Mouse (Mus musculus): ENCODE measurements around the gene Dpp10. TPM values are rescaled to one million over a fixed set of nuclear protein-coding genes. Genes with fewer than 3 reads are reported as not detected.

Gene Dpp10
- polyA plus RNA-seq, 1 experiment from 2014 or later = 3.8 TPM

DNA sequence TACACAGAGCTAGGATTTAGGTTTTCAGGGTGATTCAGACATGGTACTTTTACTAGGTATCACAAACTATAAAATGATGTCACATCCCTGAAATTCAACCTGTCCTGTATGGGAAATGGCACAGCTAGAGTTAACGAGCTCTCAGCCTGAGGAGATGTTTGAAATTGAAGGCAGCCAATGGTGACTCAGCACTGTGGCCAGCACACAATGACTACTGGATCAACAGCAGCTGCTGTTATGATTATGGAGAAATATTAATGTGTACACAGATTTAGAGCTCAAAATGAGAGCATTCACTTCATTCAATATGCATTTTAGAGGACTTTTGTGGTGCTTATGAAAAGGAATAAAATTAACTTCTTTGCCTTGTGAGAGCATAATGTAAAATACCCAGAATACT, 66.8 kb downstream of the Dpp10 start:
- no peak for ATAC-seq (ENCODE audit: low FRiP score, low read depth)
- Histone ChIP-seq H3K4me3 (no peak overlapping the region), H3K27me3 (replicated peaks) (no peaks in the 10 kb centered on the region), H3K4me1 (no peaks in the 10 kb centered on the region), H3K27ac (no peak overlapping the region), H3K9ac (no peak overlapping the region), H3K4me2 (replicated peaks) (no peak overlapping the region), H3K36me3 (no peaks in the 10 kb centered on the region), H3K9me3 (no peaks in the 10 kb centered on the region)
- 69% methylated on average over 1 of the region's 1 CpGs for WGBS

- Histone ChIP-seq H3K4me1 (no peaks in the 10 kb centered on the region), H3K27ac (no peak overlapping the region), H3K4me2 (replicated peaks) (no peak overlapping the region), H3K9me3 (no peaks in the 10 kb centered on the region), H3K36me3 (no peaks in the 10 kb centered on the region), H3K27me3 (replicated peaks) (no peaks in the 10 kb centered on the region), H3K4me3 (no peak overlapping the region), H3K9ac (no peak overlapping the region)
- no peak for ATAC-seq (ENCODE audit: low FRiP score, low read depth)
- 30% methylated on average over 3 of the region's 3 CpGs for WGBS
Observed at GRCm38 (mm10) chr1:123974621-123975020, 70.7 kb downstream of the Dpp10 start.

DNA sequence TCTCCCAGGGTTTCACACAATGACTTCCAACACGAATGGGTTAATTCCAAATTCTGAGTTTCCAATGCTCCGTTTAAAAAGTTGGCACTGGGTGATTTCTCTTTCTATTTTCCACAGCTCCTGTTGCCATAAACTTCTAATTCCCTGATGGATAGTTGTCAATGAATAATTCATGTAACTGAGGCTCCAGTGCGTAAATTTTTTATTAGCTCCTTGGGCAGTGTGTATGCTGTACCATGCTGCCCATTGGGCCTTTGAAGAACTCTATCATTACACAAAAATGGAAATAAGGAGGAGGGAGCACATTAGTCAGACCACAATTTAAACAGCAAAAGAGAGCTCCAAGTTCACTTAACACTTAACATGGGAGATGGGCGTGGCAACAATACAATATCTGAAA, 99.2 kb downstream of the Dpp10 start:
- Histone ChIP-seq H3K4me3 (no peak overlapping the region), H3K27me3 (replicated peaks) (no peaks in the 10 kb centered on the region), H3K27ac (no peak overlapping the region), H3K4me1 (no peaks in the 10 kb centered on the region), H3K9me3 (no peaks in the 10 kb centered on the region), H3K4me2 (replicated peaks) (no peak overlapping the region), H3K36me3 (no peaks in the 10 kb centered on the region), H3K9ac (no peak overlapping the region)
- WGBS = 55% methylated on average over 4 of the region's 4 CpGs
- ATAC-seq (ENCODE audit: low FRiP score, low read depth) = peak; percentile 37; the same call in 1 of the 2 replicates

GRCm38 (mm10) chr1:123940826-123941225, 104.5 kb downstream of the Dpp10 start:
- H3K36me3 ChIP-seq = no peaks in the 10 kb centered on the region
- no peaks in the 10 kb centered on the region for H3K27me3 ChIP-seq (replicated peaks)
- 85% methylated on average over 1 of the region's 1 CpGs for WGBS
- H3K4me2 ChIP-seq (replicated peaks) = no peak overlapping the region
- H3K9ac ChIP-seq = no peak overlapping the region
- no peak for ATAC-seq (ENCODE audit: low FRiP score, low read depth)
- H3K4me3 ChIP-seq = no peak overlapping the region
- no peaks in the 10 kb centered on the region for H3K4me1 ChIP-seq
- H3K27ac ChIP-seq = no peak overlapping the region
- H3K9me3 ChIP-seq = no peaks in the 10 kb centered on the region

DNA sequence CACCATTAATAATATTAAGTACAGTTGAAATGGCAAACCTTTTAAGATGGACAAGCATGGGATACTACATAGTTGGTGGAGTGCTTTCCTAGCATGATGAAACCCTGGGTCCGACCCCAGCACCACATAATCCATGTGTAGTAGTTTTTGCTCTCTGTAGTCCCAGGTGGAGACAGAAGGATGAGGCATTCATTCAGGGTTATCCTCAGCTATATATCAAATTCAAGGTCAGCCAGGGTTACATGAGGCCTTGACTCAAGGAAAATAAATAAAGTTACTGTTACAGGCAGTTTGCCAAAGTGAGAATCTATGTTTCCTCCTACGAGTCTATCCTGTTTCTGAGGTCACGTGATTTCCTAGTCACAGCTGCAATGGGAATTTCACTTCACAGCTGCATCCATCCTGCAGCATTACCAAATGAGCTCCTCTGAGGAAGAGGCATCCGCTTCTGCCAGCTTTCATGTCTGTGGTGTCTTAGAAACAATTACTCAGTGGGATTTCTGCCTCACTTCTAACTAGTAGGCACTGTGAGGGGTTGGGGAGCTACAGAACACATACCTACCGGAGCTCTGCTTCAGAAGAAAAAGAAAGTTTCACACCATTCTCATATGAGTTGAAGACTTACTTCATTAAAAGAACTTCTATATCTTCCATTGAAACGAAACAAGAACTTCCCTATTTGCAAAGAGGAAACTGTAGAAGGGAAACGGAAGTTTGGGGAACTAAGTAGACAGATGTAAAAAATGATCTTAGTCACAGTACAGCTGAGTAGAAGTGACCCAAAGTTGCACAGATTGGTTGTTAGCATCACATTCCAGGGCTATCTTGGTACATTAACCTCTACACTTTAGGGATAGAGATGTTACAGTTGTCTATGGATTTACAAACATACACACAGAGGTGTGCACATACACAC, 111.3 kb downstream of the Dpp10 start:
- no peak overlapping the region for H3K4me3 ChIP-seq
- 81% methylated on average over 7 of the region's 7 CpGs for WGBS
- H3K4me1 ChIP-seq = no peaks in the 10 kb centered on the region
- H3K9ac ChIP-seq = no peak overlapping the region
- no peak overlapping the region for H3K4me2 ChIP-seq (replicated peaks)
- H3K36me3 ChIP-seq = no peaks in the 10 kb centered on the region
- H3K27ac ChIP-seq = no peak overlapping the region
- no peaks in the 10 kb centered on the region for H3K9me3 ChIP-seq
- H3K27me3 ChIP-seq (replicated peaks) = no peaks in the 10 kb centered on the region
- no peak for ATAC-seq (ENCODE audit: low FRiP score, low read depth)

DNA sequence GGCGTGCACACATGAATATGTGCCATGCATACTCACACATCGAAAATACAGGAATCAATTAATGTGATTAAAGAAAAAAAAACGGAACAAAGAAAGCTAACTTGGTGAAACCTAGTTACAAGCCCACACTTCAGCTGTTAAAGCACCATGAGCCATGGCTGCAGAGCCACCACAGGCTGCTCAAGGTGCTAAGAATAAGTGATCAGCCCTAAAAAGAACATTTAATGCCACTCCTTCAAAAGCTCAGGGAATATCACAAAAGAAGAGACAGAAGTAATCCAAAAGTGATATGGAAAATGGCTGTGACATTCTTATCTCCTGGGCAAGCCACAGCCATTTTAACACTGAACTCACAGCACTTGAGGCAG, 117.4 kb downstream of the Dpp10 start:
- Histone ChIP-seq H3K9ac (no peak overlapping the region), H3K4me3 (no peak overlapping the region), H3K27ac (no peak overlapping the region), H3K27me3 (replicated peaks) (no peaks in the 10 kb centered on the region), H3K9me3 (no peaks in the 10 kb centered on the region), H3K36me3 (no peaks in the 10 kb centered on the region), H3K4me1 (no peaks in the 10 kb centered on the region), H3K4me2 (replicated peaks) (no peak overlapping the region)
- no peak for ATAC-seq (ENCODE audit: low FRiP score, low read depth)
- 85% methylated on average over 3 of the region's 3 CpGs for WGBS

- Histone ChIP-seq H3K4me3 (no peak overlapping the region), H3K9me3 (no peaks in the 10 kb centered on the region), H3K4me1 (no peaks in the 10 kb centered on the region), H3K27me3 (replicated peaks) (no peaks in the 10 kb centered on the region), H3K27ac (no peak overlapping the region), H3K4me2 (replicated peaks) (no peak overlapping the region), H3K9ac (no peak overlapping the region), H3K36me3 (no peaks in the 10 kb centered on the region)
- ATAC-seq (ENCODE audit: low FRiP score, low read depth) = no peak
Observed at GRCm38 (mm10) chr1:123927278-123928002, 117.9 kb downstream of the Dpp10 start.

- Histone ChIP-seq H3K9ac (no peak overlapping the region), H3K36me3 (no peaks in the 10 kb centered on the region), H3K4me3 (no peak overlapping the region), H3K27me3 (replicated peaks) (no peaks in the 10 kb centered on the region), H3K4me2 (replicated peaks) (no peak overlapping the region), H3K4me1 (no peaks in the 10 kb centered on the region), H3K9me3 (no peaks in the 10 kb centered on the region), H3K27ac (no peak overlapping the region)
- no peak for ATAC-seq (ENCODE audit: low FRiP score, low read depth)
- 89% methylated on average over 1 of the region's 1 CpGs for WGBS
Observed at GRCm38 (mm10) chr1:123924905-123925304, 120.5 kb downstream of the Dpp10 start.

- no peak overlapping the region for H3K27ac ChIP-seq
Observed at GRCm38 (mm10) chr1:123923907-123924306, 121.5 kb downstream of the Dpp10 start.

DNA sequence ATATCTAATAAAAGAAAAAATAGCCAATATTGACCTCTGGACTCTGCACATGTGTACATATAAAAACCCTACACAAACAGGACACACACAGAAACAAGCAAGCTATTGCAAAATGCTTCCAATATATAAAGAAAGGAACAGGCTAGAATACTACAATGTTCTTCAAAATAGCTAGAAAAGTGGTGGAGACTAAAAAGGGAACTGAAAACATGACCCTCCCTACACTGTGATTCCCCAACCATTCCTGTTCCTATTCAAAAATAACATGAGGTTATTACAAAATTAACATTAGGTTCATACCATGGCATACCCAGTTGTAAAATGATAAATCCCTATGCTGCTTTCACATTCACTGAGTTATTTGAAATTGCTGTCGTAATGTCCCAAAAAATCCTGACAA, 125.8 kb downstream of the Dpp10 start:
- Histone ChIP-seq H3K36me3 (no peaks in the 10 kb centered on the region), H3K9me3 (no peaks in the 10 kb centered on the region), H3K4me1 (no peaks in the 10 kb centered on the region), H3K27ac (no peak overlapping the region), H3K27me3 (replicated peaks) (no peaks in the 10 kb centered on the region), H3K4me2 (replicated peaks) (no peak overlapping the region), H3K4me3 (no peak overlapping the region), H3K9ac (no peak overlapping the region)
- 97% methylated on average over 1 of the region's 1 CpGs for WGBS
- ATAC-seq (ENCODE audit: low FRiP score, low read depth) = no peak

More at GRCm38 (mm10) chr1:123923907-123924306, 121.5 kb downstream of the Dpp10 start:
- Histone ChIP-seq H3K9me3 (no peaks in the 10 kb centered on the region), H3K27me3 (replicated peaks) (no peaks in the 10 kb centered on the region), H3K4me2 (replicated peaks) (no peak overlapping the region), H3K4me3 (no peak overlapping the region), H3K36me3 (no peaks in the 10 kb centered on the region), H3K4me1 (no peaks in the 10 kb centered on the region), H3K9ac (no peak overlapping the region)
- ATAC-seq (ENCODE audit: low FRiP score, low read depth) = no peak
- WGBS = 90% methylated on average over 2 of the region's 2 CpGs

GRCm38 (mm10) chr1:123902628-123903027, 142.7 kb downstream of the Dpp10 start:
- H3K4me3 ChIP-seq = no peak overlapping the region
- 87% methylated on average over 5 of the region's 5 CpGs for WGBS

GRCm38 (mm10) chr1:123901218-123901617, 144.1 kb downstream of the Dpp10 start:
- no peaks in the 10 kb centered on the region for H3K36me3 ChIP-seq
- H3K27ac ChIP-seq = no peak overlapping the region
- H3K4me3 ChIP-seq = no peak overlapping the region
- 73% methylated on average over 4 of the region's 4 CpGs for WGBS
- no peaks in the 10 kb centered on the region for H3K4me1 ChIP-seq
- no peaks in the 10 kb centered on the region for H3K9me3 ChIP-seq
- no peak overlapping the region for H3K4me2 ChIP-seq (replicated peaks)
- no peak for ATAC-seq (ENCODE audit: low FRiP score, low read depth)
- H3K27me3 ChIP-seq (replicated peaks) = no peaks in the 10 kb centered on the region
- no peak overlapping the region for H3K9ac ChIP-seq

More at GRCm38 (mm10) chr1:123902628-123903027, 142.7 kb downstream of the Dpp10 start:
- Histone ChIP-seq H3K4me2 (replicated peaks) (no peak overlapping the region), H3K4me1 (no peaks in the 10 kb centered on the region), H3K36me3 (no peaks in the 10 kb centered on the region), H3K27ac (no peak overlapping the region), H3K9me3 (no peaks in the 10 kb centered on the region), H3K9ac (no peak overlapping the region), H3K27me3 (replicated peaks) (no peaks in the 10 kb centered on the region)
- no peak for ATAC-seq (ENCODE audit: low FRiP score, low read depth)

Measured in neural tube, embryonic 12.5 days (tissue).